Mouse (Mus musculus): ENCODE measurements around the gene Abcc5. TPM values are rescaled to one million over a fixed set of nuclear protein-coding genes. Genes with fewer than 3 reads are reported as not detected.

Abcc5 gene
- total RNA-seq, 2 experiments from 2014 or later: 60.7 to 61.2 TPM

DNA sequence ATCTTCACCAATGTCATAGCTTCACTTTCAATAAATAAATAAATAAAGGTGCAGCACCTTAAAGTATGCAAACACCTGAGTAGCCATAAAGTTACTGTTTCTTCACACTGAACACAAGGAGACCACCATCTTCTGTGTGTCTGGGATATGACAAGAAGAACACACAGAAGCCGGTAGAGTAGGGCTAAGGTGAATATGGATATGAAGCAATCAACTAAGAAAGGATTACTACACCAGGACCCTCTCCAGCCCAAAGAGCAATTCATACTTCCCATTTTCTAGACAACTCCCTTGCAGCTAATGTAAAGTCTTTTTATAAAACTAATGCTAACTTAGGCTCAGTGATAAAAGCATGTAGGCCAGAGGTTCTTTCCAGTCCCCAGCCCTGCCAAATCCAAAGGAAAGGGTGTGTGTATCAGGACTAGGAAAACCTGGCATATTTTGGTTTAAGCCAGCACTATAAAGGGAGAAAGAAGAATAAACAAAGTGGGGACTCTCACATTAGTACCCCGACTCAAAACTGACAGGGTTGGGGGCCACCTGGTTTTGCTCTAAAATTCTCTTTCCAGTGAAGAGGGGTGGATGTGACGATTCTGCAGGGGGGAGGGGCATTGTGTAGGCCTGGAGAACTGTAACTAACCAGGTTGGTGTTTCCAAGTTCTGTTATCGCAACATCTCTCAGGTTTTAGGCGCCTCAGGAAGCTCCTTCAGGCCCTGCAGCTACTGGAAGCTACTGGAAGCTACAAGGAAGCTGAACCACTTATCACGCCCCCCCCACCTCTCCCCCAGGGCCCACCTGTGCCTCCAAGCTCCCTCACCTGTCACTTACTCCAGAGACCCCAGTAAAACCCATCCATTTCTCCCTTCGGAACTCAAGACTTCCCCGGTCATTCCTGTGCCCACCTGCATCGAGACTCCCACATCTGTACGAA lies 1.2 kb downstream of the Abcc5 start:
- no peak for DNase-seq
- intact Hi-C loops (cut with DNase I): no loop called here

DNA sequence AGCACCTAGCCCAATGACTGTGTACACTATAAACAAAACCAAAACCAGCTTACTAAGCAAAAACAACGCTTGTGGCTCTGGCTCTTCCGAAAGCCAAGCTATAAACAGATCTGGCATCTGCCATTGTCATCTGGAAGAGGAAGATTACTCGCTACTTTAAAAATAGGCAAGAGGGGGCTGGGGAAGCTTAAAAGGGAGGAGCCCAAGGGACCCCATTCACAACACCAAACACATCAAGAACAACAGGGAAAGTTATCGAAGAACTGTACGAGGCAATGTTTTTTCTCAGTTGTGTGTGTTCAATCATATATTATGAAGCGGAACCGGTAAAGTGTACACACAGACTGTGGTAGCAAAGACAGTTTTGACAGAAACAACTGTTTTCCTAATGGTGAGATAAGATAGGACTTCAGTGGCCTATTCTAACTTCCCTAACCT lies 1.9 kb downstream of the Abcc5 start:
- DNase-seq: no peak
- intact Hi-C loops (cut with DNase I): no loop called here

DNA sequence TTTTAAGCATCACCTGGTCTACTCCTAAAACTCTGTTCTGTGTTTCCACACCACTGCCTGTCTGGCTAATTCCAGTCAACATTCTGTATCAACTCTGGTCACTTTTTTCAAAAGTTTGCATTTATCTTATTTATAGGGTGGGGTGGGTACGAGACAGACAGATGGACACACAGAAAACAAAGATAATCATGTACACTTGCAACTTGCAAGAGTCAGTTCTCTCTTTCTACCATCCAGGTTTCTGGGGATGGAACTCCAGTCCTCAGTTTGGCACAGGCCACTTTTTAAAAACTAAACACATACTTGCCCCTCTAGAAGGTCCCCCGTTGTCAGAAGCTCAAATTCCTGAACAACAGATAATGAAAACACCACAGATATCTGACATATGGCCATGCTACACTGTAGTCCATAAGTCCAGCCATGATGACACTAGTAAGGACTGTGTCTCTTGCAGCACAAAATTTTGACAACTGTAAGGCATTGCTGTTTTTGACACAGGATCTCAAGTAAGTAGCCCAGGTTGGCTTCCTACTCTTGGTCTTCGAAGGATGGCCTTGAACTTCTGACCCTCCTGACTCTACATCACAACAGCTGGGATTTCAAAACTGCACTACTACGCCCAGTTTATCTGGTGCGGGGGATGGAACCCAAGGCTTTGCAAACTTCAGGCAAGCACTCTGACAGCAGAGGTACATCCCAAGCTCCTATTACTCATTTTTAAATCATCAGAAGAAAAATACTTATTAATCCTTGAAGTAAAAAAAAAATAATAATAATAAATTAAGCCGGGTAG lies 3.1 kb downstream of the Abcc5 start:
- DNase-seq: no peak
- intact Hi-C loops (cut with DNase I): no loop called here

DNA sequence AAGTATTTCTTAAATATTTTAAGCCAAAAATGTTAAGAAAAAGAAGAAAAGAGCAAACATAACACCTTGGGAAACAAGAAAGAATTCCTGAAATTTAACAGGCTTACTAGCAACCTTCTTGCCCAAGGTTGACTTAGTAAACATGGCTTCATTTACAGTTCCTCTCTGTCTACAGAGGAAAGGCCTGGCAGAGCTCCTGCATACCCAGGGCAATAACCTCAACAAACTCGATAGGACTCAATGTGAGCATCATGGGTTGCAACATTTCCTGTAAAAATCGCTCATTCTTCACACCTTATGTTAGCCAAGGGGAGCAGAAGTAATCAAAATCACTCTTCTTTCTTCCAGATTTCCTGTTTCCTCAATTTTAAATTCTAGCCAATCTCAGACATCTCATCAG lies 8.1 kb downstream of the Abcc5 start:
- no peak for DNase-seq
- intact Hi-C loops (cut with DNase I): no loop called here

DNA sequence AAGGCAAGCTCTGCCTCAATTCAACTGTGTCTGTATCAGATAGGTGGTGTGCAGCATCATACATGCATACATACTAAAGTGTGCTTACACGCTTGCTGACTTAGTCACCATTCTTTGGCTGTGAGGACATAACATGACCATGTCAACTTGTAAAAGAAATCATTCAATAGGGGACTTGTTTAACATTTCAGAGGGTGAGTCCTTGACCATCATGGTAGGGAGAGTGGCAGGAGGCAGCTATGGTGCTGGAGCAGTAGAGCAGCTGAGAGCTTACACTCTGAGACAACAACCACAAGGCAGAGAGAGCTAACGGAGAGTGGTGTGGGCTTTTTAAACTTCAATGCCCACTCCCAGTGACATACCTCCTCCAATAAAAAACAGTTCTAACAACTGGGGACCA lies 9.9 kb downstream of the Abcc5 start:
- DNase-seq: no peak
- intact Hi-C loops (cut with DNase I): no loop called here

DNA sequence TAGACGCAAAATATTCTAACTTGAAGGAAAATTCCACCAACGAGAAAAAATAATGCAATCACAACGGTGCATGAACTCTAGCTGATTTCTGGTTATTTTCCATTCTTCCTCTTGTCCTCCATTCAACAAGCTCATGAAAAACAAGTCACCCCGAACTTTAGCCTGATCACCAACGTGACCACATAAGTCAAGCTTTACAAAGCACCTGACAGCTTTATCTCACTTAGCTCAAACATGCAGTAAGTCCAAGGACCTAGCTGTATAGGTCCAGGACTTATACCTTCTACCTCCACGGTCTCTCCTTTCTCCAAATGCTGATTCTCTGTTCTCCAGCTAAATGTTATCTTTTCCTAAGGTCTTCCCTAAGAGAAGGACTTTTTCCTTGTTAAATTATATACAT lies 10.4 kb downstream of the Abcc5 start:
- intact Hi-C loops (cut with DNase I): no loop called here

DNA sequence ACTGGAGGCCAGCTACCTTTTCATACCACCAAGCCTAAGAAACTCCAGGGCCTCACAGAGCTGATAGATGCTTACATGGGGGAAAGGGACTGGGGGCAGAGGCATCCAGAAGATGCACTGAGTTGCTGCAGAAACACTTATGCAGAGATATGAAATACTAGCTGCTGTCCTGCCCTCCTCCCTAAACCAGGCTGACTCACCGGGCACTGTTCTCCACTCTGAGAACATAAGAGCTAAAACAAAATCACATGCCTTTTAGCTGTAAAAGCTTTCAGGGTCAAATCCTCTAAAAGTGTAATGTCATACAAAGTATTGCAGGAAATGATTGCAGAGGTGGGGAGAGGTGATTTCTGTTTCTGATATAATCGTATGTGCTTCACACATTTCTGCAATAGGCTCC lies 11.0 kb downstream of the Abcc5 start:
- DNase-seq: no peak
- intact Hi-C loops (cut with DNase I): no loop called here

More for the DNA sequence above, 10.4 kb downstream of the Abcc5 start:
- DNase-seq: no peak

DNA sequence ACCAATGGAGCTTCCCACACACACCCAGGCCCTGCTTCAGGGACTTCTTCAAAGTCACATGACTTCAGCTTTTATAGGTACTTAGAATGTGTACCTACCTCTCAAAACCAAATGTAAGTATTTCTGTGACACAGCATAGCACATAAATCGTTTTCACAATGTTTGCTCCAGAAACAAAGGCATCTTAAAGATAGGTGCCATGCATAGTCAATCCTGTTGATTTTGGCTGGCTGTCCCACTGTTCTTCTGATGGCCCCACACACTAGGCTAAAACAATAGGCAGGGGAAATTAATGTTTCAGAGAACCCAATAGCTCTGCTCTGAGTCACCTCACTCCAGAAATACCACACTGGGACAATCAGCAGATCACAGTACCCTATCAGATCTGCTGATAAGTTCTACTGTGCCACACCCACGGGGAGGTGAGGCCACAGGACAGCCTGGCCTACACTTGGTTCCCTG lies 12.3 kb downstream of the Abcc5 start:
- DNase-seq: no peak
- intact Hi-C loops (cut with DNase I): no loop called here

DNA sequence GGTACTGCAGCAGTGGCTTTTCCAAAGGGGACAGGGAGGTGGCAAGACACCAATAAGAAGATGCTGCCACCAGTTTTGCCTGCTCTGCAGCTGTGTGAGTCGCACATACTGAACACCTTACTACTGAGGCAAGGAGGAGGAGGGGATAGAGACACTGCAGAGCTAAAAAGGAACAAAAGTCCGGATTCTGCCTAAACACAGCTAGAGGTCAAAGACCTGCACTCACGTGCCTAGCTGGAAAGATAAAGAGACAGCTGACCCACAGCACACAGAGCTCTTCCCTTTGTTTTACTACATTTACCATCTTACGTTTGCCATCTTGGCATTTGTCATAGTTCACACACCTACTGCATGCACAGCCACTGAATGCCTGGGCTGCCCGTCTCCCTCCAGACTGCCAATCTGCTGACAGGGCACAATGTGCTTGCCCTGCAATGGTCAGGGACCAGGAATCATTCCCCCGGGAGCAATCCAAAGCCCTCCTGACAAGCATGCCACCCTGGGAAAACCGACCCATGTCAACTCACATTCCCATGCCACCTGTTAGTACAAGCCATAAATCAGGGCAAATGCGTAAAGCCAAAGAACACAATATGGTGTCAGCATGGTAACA lies 14.1 kb downstream of the Abcc5 start:
- no peak for DNase-seq
- intact Hi-C loops (cut with DNase I): no loop called here

DNA sequence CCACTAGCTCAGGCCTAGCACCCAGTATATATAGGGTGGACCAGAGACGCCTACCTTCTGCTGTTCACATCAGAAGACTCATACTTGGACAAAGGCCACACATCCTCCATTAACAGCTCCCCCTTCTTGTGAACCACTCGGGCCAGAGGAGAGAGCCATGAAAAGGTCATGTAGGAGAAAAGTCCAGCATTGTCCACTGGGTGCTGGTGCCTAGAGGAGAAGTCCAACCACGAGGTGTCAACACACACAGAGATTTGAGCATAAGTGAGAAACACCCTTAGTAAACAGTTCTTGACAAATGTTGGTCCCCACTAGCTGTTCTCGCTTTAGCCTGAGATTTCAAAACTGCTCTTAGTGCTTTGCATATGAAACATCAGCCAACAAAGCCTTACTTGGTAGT lies 20.9 kb downstream of the Abcc5 start:
- no peak for DNase-seq
- intact Hi-C loops (cut with DNase I): no loop called here

DNA sequence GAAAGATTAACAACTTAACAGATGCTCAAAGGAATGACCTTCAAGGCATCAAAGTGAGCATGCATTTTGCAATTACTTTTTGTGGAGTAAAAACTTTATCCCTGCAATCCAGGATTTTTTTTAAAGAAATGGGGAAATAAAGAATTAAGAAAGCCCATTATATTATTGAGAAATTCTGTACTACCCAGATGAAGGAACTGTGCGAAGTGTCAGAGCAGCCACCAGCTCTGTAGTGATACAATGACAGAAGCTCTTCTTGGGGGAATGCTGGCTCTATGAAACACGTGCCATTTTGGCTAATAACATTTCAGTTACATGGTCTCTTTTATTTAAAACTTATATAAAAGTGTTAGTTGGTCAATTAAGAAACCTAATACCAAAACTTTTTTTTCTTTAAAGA lies 22.9 kb downstream of the Abcc5 start:
- intact Hi-C loops (cut with DNase I): loop anchor here (5.0 kb wide), 1 partner anchor 41 kb away; no protein-coding TSS in a partner anchor
- DNase-seq: no peak

DNA sequence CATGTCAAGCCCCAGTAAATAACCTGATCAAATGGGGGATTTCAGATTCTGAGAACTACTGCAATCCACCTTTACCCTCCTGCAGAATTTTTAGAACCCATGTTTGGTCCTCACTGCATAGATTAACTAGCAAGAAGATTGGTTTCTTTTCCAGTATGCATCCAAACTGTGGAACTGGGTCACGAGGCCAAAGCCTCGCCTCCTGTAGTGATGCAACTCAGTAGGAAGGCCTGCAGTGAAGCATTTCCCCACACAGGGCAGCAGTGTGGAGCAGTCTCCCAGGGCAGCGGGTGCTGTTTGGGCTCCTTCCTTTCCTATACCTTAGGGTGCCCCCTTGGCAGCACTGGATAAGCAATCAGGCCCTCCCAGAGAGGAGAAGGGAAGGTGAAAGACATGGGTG lies 24.6 kb downstream of the Abcc5 start:
- DNase-seq: no peak
- intact Hi-C loops (cut with DNase I): loop anchor here (5.0 kb wide), 1 partner anchor 39 kb away; no protein-coding TSS in a partner anchor

DNA sequence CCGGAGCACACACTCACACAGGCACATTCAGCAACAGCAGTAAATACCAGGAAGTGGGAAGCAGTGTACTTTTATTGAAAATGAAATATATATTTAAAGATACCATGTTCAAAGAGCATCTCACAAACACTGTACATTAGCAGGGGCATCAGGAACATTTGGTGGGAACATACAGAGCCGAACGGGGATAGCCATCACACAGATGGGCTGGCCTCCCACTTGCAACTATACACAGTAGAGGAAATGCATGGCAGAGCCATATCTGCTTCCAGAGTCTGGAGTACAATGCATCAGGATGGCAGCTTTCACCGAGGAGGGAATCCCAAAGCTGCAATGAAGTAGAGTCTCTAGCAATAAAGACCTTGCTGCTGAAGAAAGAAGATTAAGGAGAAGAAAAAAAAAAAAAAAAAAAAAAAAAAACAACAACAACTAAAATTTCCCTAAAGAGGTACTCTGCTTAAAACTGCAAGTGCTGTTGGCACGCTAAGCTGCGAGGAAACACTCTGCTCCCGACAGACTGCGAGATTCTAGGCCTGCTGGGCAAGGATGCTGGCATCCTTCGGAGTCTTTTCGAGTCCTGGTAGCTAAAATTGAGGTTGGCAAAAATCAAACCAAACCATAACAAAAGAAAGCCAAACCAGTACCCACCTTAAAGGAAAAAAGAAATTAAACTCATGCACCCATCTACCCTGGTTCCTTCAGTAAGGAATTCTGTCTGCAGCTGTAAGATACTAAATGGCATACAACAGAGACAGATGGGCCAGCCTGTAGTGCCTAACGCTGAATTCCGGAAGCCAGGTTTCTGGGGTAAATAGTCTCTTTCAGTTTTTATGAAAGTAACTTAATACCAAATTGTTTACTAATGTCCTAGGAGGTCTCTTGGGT lies 25.2 kb downstream of the Abcc5 start:
- intact Hi-C loops (cut with DNase I): loop anchor here (5.0 kb wide), 1 partner anchor 39 kb away; no protein-coding TSS in a partner anchor

DNA sequence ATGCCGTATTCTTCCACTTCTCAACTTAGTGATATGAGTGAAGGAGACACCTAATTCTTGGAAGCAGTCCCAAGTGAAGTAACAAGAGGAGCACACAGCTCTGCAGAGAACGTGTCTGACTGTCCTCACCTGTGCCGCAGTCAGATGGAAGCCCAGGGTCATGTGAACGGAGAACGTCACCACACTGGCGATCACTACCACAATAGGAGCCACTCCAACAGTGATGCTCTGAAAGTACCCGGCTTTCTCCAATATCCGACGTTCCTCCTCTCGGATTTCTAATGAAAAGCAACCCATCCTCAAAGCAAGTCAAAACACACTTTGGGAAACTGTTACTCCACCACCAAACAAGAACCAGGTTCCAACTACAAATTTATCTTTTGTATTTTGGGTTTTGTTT lies 29.3 kb downstream of the Abcc5 start:
- intact Hi-C loops (cut with DNase I): no loop called here
- DNase-seq: no peak

More for the DNA sequence above, 25.2 kb downstream of the Abcc5 start:
- DNase-seq: no peak

DNA sequence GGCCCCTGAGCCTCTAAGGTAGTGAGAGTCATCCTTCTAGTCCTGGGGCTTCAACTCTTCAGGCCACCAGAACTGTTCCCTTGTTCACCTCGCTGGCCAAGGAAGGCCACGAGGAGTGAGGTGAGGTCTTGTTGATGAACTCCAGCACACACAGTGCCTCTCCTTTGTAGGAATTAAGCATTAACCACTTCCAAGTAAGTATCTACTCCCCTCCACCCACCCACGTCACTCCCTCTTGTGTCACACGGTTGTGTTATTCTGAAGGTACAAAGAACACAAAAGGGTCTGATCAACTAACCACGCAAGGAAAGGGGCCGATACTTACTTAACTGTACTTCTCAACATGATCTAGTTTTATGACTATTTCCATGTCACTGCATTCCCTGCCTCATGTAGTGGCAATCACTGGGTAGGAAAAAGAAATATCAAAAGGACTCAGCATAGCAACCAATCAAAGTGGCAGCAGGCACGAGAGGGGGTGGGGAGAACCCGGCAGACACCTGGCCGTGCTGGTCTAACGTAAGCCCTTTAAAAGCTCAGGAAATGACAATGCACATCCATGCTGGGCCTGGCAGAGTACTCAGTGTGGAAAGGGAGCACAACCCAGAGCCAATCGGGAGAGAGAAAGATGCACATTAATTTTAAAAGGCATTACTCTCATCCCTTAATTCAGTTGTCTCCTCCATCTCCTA lies 30.8 kb downstream of the Abcc5 start:
- no peak for DNase-seq
- intact Hi-C loops (cut with DNase I): no loop called here

DNA sequence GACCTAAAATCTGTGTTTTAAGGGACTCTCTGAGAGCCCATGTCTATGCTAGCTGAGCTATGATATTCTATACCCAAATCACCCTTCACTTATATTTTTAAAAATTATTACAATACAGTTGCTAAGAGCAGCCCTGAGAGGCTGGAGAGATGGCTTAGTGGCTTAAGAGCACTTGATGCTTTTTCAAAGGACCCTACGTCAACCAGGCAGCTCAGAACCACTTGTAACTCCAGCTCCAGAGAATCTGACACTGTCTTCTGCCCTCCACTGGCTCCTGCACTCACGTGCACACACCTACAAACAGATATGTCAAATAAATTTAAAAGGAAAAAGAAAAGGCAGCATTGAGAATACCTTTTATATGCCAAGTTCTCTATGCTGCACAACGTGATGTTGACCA lies 34.4 kb downstream of the Abcc5 start:
- intact Hi-C loops (cut with DNase I): no loop called here
- DNase-seq: no peak

DNA sequence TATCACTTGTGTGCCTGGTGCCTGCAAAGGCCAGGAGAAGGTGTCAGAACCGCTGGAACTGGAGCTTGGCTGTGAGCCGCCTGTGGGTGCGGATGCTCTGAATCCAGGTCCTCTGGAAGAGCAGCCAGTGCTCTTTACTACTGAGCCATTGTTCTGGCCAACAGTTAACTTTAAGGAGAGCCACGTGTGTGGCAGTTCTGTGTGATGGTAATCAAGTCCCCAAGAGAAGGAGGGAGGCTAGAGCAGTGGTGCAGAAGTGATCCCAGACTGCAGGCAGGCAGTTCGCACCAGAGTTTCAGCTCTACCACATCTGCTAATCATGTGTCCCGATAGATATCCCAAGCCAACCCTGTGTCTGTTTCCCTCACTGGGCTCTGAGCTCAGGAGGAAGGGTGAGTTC lies 36.0 kb downstream of the Abcc5 start:
- intact Hi-C loops (cut with DNase I): no loop called here
- DNase-seq: no peak

DNA sequence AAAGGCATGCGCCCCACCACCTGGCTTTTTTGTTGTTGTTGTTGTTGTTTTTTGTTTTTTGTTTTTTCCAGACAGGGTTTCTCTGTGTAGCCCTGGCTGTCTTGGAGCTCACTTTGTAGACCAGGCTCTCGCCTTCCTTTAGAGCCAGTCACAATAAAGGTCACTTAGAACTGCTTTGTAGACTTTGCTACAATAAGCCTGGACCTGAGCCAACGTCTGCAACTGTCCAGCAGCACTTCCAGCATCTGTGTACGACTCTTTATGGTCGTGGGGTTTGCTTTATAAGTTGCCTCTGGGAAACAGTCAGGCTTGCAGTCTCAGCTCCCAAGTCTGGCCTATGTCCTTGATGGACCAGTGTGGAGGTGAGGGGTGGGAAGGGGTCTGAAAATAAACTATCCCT lies 45.2 kb downstream of the Abcc5 start:
- DNase-seq: no peak
- intact Hi-C loops (cut with DNase I): no loop called here

DNA sequence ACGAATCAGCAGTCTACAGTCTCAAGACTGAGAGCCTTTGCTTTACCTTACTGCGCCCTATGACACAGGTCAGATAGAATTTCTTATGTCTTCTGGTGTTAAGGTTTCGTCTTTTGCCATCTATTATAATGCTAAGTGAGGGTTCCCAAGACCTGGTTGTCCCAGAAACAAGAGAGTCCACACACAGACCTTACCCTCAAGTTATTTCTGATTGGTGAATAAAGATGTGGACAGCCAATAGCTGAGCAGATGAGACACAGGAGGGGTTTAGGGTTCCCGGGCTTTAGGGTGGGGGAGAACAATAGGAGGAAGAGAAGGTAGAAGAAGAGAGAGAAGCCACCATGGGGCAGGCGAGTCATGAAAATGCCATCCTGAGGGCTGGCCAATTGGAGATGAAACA lies 50.9 kb downstream of the Abcc5 start:
- no peak for DNase-seq
- intact Hi-C loops (cut with DNase I): no loop called here

Data from gastrocnemius, postnatal 36 days (tissue).